Mouse (Mus musculus): ENCODE measurements at regions not wholly inside any gene's neighbourhood (a gene's known extent, or its start where the extent isn't known, plus 50 kb on each side); places are given as distances from the start of the nearest gene placed in this dataset.

DNA sequence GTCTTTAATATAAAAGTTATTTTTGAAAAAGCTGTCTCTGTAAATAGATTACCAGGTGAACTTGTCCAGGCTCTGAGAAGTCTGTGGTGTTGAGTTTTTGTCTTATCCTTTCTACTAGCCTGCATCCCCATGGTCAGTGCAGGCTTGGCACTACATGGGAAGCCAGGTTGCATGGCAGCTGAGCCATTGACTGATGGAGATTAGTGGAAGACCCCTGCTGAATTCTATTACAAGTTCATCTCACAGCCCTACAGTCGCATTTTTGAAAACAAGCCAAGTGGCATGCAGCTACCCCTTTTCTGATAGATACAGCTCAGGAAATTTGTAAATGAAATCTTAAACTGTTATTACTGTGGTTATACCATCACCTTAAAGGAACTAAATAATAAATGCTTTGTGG, 101.2 kb upstream of the Fam184a start:
- DNase-seq (ENCODE audit: low read depth, low spot score): no peak

DNA sequence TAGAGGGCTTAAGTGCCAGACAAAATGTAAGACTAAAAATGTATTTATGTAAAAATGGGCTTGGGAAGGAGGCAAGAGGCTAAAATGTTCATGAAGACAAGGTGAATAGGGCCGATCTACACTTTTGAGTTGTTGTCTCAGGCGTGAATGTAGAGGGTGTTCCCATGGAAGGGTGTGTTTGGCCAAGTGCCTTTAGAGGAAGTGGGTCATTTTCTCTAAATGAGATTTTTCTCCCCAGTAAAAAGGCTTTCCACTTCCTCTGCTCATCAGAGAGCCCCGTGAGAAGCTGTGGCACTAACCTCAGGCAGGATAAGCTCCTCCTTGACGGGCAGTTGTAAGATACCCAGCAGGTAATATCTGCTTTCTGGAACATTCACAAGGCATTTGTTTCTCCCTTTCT, 99.6 kb upstream of the Fam184a start:
- DNase-seq (ENCODE audit: low read depth, low spot score): no peak

DNA sequence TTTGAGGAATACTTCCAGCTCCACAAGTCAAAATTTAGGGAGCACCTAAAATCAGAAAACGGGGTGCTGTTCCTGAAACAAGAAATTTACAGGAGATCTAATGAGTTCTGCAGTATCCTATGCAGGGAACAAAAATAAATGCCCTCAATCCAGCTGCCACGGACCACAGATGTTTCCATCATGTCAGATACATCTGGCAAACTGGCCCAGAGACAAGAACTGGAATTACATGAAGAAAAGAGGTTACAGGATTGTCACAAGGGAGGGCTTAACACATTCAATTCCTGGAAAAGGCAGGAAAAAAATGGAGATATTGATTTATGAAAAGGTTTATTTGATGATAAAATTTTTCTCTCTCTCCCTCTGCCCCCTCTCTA, 62.3 kb upstream of the Fam184a start:
- no peak for DNase-seq (ENCODE audit: low read depth, low spot score)

DNA sequence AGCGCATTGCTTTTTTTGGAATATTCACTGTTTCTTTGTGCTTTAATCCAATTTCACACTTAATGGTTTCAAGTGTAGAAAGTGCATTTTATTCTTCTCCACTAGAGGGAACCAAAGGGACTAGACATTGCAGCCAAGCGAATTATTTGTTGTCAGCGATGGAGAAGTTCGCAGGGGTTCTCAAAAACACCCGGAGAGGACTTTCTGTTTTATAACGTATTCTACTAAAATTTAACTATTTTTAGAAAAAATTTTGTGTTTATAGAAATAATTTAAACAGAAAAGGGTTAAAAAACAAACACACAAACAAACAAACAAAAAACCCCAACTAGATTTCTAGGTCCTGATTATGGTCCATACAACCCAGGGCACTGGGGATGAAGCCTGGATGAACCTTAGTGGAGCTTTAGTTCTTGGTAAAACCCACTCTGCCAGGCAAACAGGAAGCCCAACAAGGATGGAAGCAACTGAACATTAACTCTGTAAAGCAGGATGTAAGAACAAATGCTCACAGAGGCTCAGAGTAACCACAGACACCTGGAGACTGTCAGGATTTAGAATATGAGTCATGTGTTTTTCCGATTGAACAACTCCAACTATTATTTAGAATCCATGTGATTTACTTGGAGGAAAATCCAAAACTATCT, 61.8 kb upstream of the Fam184a start:
- DNase-seq (ENCODE audit: low read depth, low spot score): peak; percentile 37

DNA sequence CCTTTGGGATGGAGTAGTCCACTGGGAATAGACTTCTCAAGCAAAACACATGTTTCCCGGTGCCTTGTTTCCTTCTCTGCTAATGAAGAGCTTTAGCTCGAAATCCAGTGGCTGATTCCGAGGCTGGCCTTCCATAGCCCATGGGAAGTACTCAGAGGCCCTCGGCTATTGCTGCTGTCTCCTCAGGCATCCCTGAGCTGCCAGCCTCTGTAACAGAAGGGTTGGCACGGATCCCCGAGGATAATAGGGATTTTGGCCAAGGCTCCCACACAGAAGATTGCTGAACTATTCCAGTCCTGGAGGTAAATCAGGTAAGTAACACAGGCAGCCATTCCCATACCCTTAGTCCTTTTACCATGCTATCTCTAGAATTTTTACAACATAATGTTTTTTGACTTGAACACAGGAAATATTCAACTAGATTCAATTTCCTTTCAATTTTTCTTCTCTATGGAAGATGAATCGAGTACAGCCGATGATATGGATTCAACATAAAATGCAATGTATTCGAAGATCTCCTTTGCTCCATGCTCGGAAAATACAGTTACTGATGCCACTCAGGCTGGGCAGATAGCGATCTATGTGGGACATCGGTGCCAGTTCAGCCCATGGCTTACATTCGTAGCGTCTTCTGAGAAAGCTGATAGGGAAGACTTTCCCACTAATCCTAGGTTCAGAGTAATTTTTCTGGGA, 61.1 kb upstream of the Fam184a start:
- DNase-seq (ENCODE audit: low read depth, low spot score): no peak

DNA sequence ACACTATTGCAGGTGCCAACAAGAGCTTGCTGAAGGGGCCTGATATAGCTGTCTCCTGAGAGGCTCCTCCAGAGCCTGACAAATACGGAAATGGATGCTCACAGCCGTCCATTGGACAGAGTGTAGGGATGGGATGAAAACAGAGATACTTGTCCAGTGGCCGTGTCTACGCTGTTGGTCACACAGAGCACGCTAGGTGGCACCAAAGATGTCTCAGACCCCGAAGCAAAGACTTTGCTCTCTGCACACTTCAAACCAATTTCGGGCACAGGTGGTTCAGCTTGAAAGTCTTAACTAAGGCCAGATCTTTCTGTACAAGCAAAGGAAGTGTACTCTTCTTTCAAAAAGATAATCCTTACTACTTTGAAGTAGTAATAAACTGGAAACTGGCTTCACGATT, 55.8 kb upstream of the Fam184a start:
- no peak for DNase-seq (ENCODE audit: low read depth, low spot score)

DNA sequence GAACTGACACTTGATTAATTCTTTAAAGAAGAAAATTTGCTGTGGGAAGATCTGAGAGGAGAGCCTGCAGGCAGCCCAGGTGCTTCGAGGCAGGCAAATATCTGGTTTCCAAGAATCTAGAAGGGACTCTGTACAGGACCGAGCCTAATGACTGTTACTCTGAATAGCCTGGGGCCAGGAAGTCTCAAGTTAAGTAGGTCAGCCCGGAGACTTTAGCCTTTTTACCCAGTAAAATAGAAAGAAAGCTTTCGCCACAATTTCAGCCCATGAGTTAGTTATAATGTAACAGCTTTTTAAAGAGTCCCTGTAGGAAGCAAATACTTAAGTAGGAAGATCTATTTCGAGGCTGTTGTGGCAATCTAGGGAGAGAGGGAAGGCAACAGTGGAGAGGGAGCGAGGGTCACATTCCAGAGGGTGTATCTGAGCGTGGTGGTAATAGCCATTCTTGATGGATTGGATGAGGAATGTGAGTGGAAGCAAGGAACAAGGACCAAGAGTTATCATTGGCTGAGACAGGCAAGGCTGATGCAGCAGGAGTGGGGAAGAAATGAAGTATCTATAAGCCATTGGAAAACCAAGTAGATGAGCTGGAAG, 50.2 kb upstream of the Fam184a start:
- DNase-seq (ENCODE audit: low read depth, low spot score): no peak
